Mouse (Mus musculus): ENCODE measurements around the gene Gsdma3.
"Not testable (repeated sequence)": the region's sequence is repeated elsewhere in the genome, so short reads cannot be mapped to it uniquely, and the experiment has no call there.

The Gsdma3 gene

GRCm38 (mm10) chr11:98595955-98596354 is 30.2 kb upstream of the Gsdma3 start:
- DNase-seq (ENCODE audit: low spot score in 2 of 2), result no peak

GRCm38 (mm10) chr11:98597363-98597762 is 28.8 kb upstream of the Gsdma3 start:
- DNase-seq (ENCODE audit: low spot score in 2 of 2), result no peak

GRCm38 (mm10) chr11:98597991-98598390 is 28.2 kb upstream of the Gsdma3 start, which contains the start of gene Lrrc3c:
Lrrc3c (plus strand) TSS chr11:98598291.
- no peak for DNase-seq (ENCODE audit: low spot score in 2 of 2)

GRCm38 (mm10) chr11:98598851-98599290 is 27.3 kb upstream of the Gsdma3 start:
- DNase-seq (ENCODE audit: low spot score in 2 of 2), result no peak

GRCm38 (mm10) chr11:98599291-98599690 is 26.9 kb upstream of the Gsdma3 start:
- no peak for DNase-seq (ENCODE audit: low spot score in 2 of 2)

GRCm38 (mm10) chr11:98602090-98602690 is 24.0 kb upstream of the Gsdma3 start:
- DNase-seq (ENCODE audit: low spot score in 2 of 2), result no peak

- DNase-seq (ENCODE audit: low spot score in 2 of 2), result no peak
These were observed 22.2 kb upstream of the Gsdma3 start for GRCm38 (mm10) chr11:98603953-98604352.

GRCm38 (mm10) chr11:98604911-98605310 is 21.2 kb upstream of the Gsdma3 start:
- DNase-seq (ENCODE audit: low spot score in 2 of 2), result not testable (repeated sequence)

- no peak for DNase-seq (ENCODE audit: low spot score in 2 of 2)
These were observed 19.4 kb upstream of the Gsdma3 start for GRCm38 (mm10) chr11:98606763-98607162.

GRCm38 (mm10) chr11:98620791-98621190 is 5.4 kb upstream of the Gsdma3 start:
- no peak for DNase-seq (ENCODE audit: low spot score in 2 of 2)

- not testable (repeated sequence) for DNase-seq (ENCODE audit: low spot score in 2 of 2)
These were observed 2.2 kb upstream of the Gsdma3 start for GRCm38 (mm10) chr11:98623981-98624380.

GRCm38 (mm10) chr11:98624381-98624780 is 1.8 kb upstream of the Gsdma3 start:
- not testable (repeated sequence) for DNase-seq (ENCODE audit: low spot score in 2 of 2)

- no peak for DNase-seq (ENCODE audit: low spot score in 2 of 2)
These were observed 2.5 kb downstream of the Gsdma3 start for GRCm38 (mm10) chr11:98628706-98629105.

GRCm38 (mm10) chr11:98630646-98631045 is 4.5 kb downstream of the Gsdma3 start:
- no peak for DNase-seq (ENCODE audit: low spot score in 2 of 2)

GRCm38 (mm10) chr11:98635312-98635970 is 9.3 kb downstream of the Gsdma3 start:
- DNase-seq (ENCODE audit: low spot score in 2 of 2), result not testable (repeated sequence)

GRCm38 (mm10) chr11:98637501-98637900 is 11.3 kb downstream of the Gsdma3 start:
- DNase-seq (ENCODE audit: low spot score in 2 of 2), result no peak

- DNase-seq (ENCODE audit: low spot score in 2 of 2), result no peak
These were observed 13.9 kb downstream of the Gsdma3 start for GRCm38 (mm10) chr11:98640091-98640490.

- DNase-seq (ENCODE audit: low spot score in 2 of 2), result no peak
These were observed 18.6 kb downstream of the Gsdma3 start for GRCm38 (mm10) chr11:98644757-98645156.

GRCm38 (mm10) chr11:98645946-98646345 is 19.8 kb downstream of the Gsdma3 start:
- DNase-seq (ENCODE audit: low spot score in 2 of 2), result no peak

- DNase-seq (ENCODE audit: low spot score in 2 of 2), result no peak
These were observed 20.3 kb downstream of the Gsdma3 start, which contains the start of gene Gsdma2 for GRCm38 (mm10) chr11:98646459-98646858. Gsdma2 (plus strand) TSS chr11:98646759.

- not testable (repeated sequence) for DNase-seq (ENCODE audit: low spot score in 2 of 2)
These were observed 28.9 kb downstream of the Gsdma3 start for GRCm38 (mm10) chr11:98655076-98655475.

- DNase-seq (ENCODE audit: low spot score in 2 of 2), result peak; percentile 33 to 46
These were observed 34.4 kb downstream of the Gsdma3 start for GRCm38 (mm10) chr11:98660517-98660916.

GRCm38 (mm10) chr11:98664091-98664490 is 37.9 kb downstream of the Gsdma3 start, which contains the start of gene Gsdma:
Gsdma (plus strand) TSS chr11:98664351.
- DNase-seq (ENCODE audit: low spot score in 2 of 2), result no peak

Data from frontal cortex, postnatal 10 days (tissue).